Mouse (Mus musculus): Measurements from ENCODE around the gene Rd3. TPM values are rescaled to one million over a fixed set of nuclear protein-coding genes. Genes with fewer than 3 reads are reported as not detected.

Gene Rd3
- 7.3 and 10.9 TPM in 2 replicates for polyA plus RNA-seq (2016; fragmentation: Nextera tagmentation; extraction: Ambion mirVana)

- Histone ChIP-seq H3K9me3 (no peaks in the 10 kb centered on the region), H3K27me3 (replicated peaks) (no peaks in the 10 kb centered on the region), H3K27ac (no peak within 1 kb of the TSS), H3K4me1 (peaks cover 30% of the 10 kb centered on the region), H3K9ac (no peak within 1 kb of the TSS), H3K4me3 (no peak within 1 kb of the TSS), H3K36me3 (no peaks in the 10 kb centered on the region), H3K4me2 (replicated peaks) (peak within 1 kb of the TSS; percentile 14; the same call in 1 of the 2 replicates)
- 51% methylated on average over 5 of the region's 5 CpGs for WGBS
- peak; percentile 59 for ATAC-seq (ENCODE audit: low FRiP score, low read depth)
Measured at GRCm38 (mm10) chr1:191977187-191977586, at the start of gene Rd3. Gene Rd3, plus strand, starts transcription at chr1:191977370.

DNA sequence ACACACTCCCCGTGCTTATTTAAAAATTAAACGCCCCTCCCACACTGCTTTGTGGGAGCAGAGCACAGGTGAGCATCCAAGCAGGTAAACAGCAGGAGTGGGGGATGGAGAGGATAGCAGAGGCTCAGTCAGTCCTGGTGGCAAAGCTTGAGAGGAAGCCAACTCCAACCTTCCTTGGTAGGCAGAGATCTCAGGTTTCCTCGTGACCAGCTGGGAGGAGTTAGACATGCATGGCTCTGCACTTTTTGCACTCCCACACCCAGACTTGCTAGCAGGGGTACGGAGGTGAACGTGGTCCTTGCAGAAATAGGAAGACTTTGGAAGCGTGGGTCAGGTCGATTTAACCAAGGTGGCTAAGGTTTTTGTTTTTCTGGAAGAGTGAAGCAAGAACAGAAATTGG is 48.8 kb upstream of the Rd3 start:
- no peak overlapping the region for H3K27ac ChIP-seq
- peaks cover 4% of the 10 kb centered on the region; the same call in 1 of the 2 replicates for H3K27me3 ChIP-seq (replicated peaks)
- H3K9me3 ChIP-seq: no peaks in the 10 kb centered on the region
- H3K4me1 ChIP-seq: no peaks in the 10 kb centered on the region
- no peaks in the 10 kb centered on the region for H3K36me3 ChIP-seq
- WGBS: 83% methylated on average over 7 of the region's 7 CpGs
- no peak overlapping the region for H3K9ac ChIP-seq
- H3K4me2 ChIP-seq (replicated peaks): no peak overlapping the region
- no peak for ATAC-seq (ENCODE audit: low FRiP score, low read depth)
- H3K4me3 ChIP-seq: no peak overlapping the region

- Histone ChIP-seq H3K4me1 (no peaks in the 10 kb centered on the region), H3K9me3 (no peaks in the 10 kb centered on the region), H3K27ac (no peak overlapping the region), H3K27me3 (replicated peaks) (peaks cover 4% of the 10 kb centered on the region; the same call in 1 of the 2 replicates), H3K9ac (no peak overlapping the region), H3K4me3 (no peak overlapping the region), H3K4me2 (replicated peaks) (no peak overlapping the region), H3K36me3 (no peaks in the 10 kb centered on the region)
- 84% methylated on average over 8 of the region's 8 CpGs for WGBS
- ATAC-seq (ENCODE audit: low FRiP score, low read depth): no peak
Measured at GRCm38 (mm10) chr1:191929065-191929464, 48.1 kb upstream of the Rd3 start.

GRCm38 (mm10) chr1:191929897-191930524 is 47.2 kb upstream of the Rd3 start:
- Histone ChIP-seq H3K36me3 (no peaks in the 10 kb centered on the region), H3K27me3 (replicated peaks) (peaks cover 4% of the 10 kb centered on the region; the same call in 1 of the 2 replicates), H3K9me3 (no peaks in the 10 kb centered on the region), H3K4me2 (replicated peaks) (no peak overlapping the region), H3K4me1 (no peaks in the 10 kb centered on the region), H3K27ac (no peak overlapping the region), H3K9ac (no peak overlapping the region), H3K4me3 (no peak overlapping the region)
- WGBS: 74% methylated on average over 12 of the region's 12 CpGs
- no peak for ATAC-seq (ENCODE audit: low FRiP score, low read depth)

DNA sequence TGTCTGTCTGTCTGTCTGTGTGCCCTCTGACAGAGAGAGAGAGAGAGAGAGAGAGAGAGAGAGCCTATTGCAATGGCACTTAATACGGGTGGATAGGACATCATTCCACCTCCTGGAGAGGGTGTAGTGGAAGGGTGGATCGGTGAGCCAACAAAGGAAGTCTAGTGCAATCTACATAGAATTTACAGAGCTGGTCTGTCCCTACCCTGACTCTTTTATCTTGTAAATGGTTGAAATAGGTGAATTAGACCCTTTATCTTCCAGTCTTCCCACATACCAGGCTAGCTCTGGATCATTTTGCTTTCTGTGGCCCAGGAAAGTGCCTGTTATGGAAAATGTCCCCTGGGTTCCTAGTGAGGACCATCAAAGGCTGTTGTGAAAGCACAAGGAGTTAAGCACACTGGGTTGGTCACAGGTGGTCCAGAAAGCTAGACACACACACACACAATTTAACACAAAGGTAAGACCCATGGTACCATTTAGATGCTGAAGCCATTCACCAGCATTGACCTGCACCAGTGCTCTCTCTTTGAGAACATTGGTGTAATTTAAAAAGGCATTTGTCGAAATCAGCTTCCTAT is 46.6 kb upstream of the Rd3 start:
- no peak overlapping the region for H3K27ac ChIP-seq
- H3K4me2 ChIP-seq (replicated peaks): no peak overlapping the region
- H3K36me3 ChIP-seq: no peaks in the 10 kb centered on the region
- no peaks in the 10 kb centered on the region for H3K4me1 ChIP-seq
- ATAC-seq (ENCODE audit: low FRiP score, low read depth): no peak
- H3K27me3 ChIP-seq (replicated peaks): peaks cover 4% of the 10 kb centered on the region; the same call in 1 of the 2 replicates
- no peak overlapping the region for H3K4me3 ChIP-seq
- H3K9me3 ChIP-seq: no peaks in the 10 kb centered on the region
- WGBS: 69% methylated on average over 3 of the region's 3 CpGs
- no peak overlapping the region for H3K9ac ChIP-seq

GRCm38 (mm10) chr1:191932286-191932985 is 44.7 kb upstream of the Rd3 start:
- WGBS: 67% methylated on average over 8 of the region's 8 CpGs
- no peak overlapping the region for H3K9ac ChIP-seq
- H3K27ac ChIP-seq: no peak overlapping the region
- no peak for ATAC-seq (ENCODE audit: low FRiP score, low read depth)
- H3K4me1 ChIP-seq: no peaks in the 10 kb centered on the region
- H3K27me3 ChIP-seq (replicated peaks): peaks cover 4% of the 10 kb centered on the region; the same call in 1 of the 2 replicates
- H3K9me3 ChIP-seq: no peaks in the 10 kb centered on the region
- no peak overlapping the region for H3K4me2 ChIP-seq (replicated peaks)
- H3K36me3 ChIP-seq: no peaks in the 10 kb centered on the region
- H3K4me3 ChIP-seq: no peak overlapping the region

GRCm38 (mm10) chr1:191932986-191933632 is 44.1 kb upstream of the Rd3 start:
- Histone ChIP-seq H3K36me3 (no peaks in the 10 kb centered on the region), H3K4me3 (no peak overlapping the region), H3K27me3 (replicated peaks) (peaks cover under 1% of the 10 kb centered on the region; the same call in 1 of the 2 replicates), H3K27ac (no peak overlapping the region), H3K9ac (no peak overlapping the region), H3K4me2 (replicated peaks) (no peak overlapping the region), H3K9me3 (no peaks in the 10 kb centered on the region), H3K4me1 (no peaks in the 10 kb centered on the region)
- 76% methylated on average over 4 of the region's 4 CpGs for WGBS
- no peak for ATAC-seq (ENCODE audit: low FRiP score, low read depth)

GRCm38 (mm10) chr1:191943638-191944037 is 33.5 kb upstream of the Rd3 start:
- H3K4me2 ChIP-seq (replicated peaks): no peak overlapping the region
- H3K4me1 ChIP-seq: no peaks in the 10 kb centered on the region
- no peaks in the 10 kb centered on the region for H3K27me3 ChIP-seq (replicated peaks)
- H3K4me3 ChIP-seq: no peak overlapping the region
- no peaks in the 10 kb centered on the region for H3K36me3 ChIP-seq
- H3K9ac ChIP-seq: no peak overlapping the region
- no peaks in the 10 kb centered on the region for H3K9me3 ChIP-seq
- no peak for ATAC-seq (ENCODE audit: low FRiP score, low read depth)
- no peak overlapping the region for H3K27ac ChIP-seq
- WGBS: 88% methylated on average over 6 of the region's 6 CpGs

- no peak overlapping the region for H3K4me2 ChIP-seq (replicated peaks)
- H3K4me1 ChIP-seq: no peaks in the 10 kb centered on the region
- H3K27me3 ChIP-seq (replicated peaks): no peaks in the 10 kb centered on the region
- 92% methylated on average over 8 of the region's 8 CpGs for WGBS
- H3K4me3 ChIP-seq: no peak overlapping the region
- no peaks in the 10 kb centered on the region for H3K9me3 ChIP-seq
- H3K9ac ChIP-seq: no peak overlapping the region
- no peaks in the 10 kb centered on the region for H3K36me3 ChIP-seq
- no peak overlapping the region for H3K27ac ChIP-seq
- ATAC-seq (ENCODE audit: low FRiP score, low read depth): no peak
Measured at GRCm38 (mm10) chr1:191945341-191945740, 31.8 kb upstream of the Rd3 start.

- no peak overlapping the region for H3K4me3 ChIP-seq
- no peak overlapping the region for H3K9ac ChIP-seq
- no peaks in the 10 kb centered on the region for H3K27me3 ChIP-seq (replicated peaks)
- no peaks in the 10 kb centered on the region for H3K4me1 ChIP-seq
- no peak overlapping the region for H3K4me2 ChIP-seq (replicated peaks)
- no peaks in the 10 kb centered on the region for H3K36me3 ChIP-seq
- no peak overlapping the region for H3K27ac ChIP-seq
- ATAC-seq (ENCODE audit: low FRiP score, low read depth): no peak
- WGBS: 80% methylated on average over 5 of the region's 5 CpGs
- no peaks in the 10 kb centered on the region for H3K9me3 ChIP-seq
Measured at GRCm38 (mm10) chr1:191945756-191946155, 31.4 kb upstream of the Rd3 start.

- no peaks in the 10 kb centered on the region for H3K4me1 ChIP-seq
- 78% methylated on average over 7 of the region's 7 CpGs for WGBS
- H3K27ac ChIP-seq: no peak overlapping the region
- no peaks in the 10 kb centered on the region for H3K27me3 ChIP-seq (replicated peaks)
- no peak for ATAC-seq (ENCODE audit: low FRiP score, low read depth)
- H3K9me3 ChIP-seq: no peaks in the 10 kb centered on the region
- no peak overlapping the region for H3K4me2 ChIP-seq (replicated peaks)
- no peak overlapping the region for H3K4me3 ChIP-seq
- no peaks in the 10 kb centered on the region for H3K36me3 ChIP-seq
- H3K9ac ChIP-seq: no peak overlapping the region
Measured at GRCm38 (mm10) chr1:191946261-191946660, 30.9 kb upstream of the Rd3 start.

DNA sequence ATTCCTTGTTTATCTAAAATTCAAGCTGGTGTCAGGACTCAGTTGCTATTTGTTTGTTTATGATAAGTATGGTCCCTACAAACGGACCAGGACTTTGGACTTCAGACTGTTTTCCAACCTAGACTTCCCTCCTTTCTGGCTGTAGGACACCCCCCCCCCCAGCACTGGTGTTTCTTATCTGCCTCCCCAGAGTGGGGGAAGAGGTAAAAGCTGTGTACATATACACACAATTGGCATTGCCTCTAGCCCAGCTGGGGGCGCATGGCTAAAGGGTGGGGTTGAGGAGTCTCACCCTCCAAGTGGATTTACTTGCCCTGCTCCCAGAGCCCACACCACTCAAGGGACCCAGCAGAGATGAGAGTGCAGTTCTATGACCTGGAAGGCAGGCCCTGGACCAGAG is 30.3 kb upstream of the Rd3 start:
- Histone ChIP-seq H3K36me3 (no peaks in the 10 kb centered on the region), H3K9ac (no peak overlapping the region), H3K4me1 (no peaks in the 10 kb centered on the region), H3K4me2 (replicated peaks) (no peak overlapping the region), H3K9me3 (no peaks in the 10 kb centered on the region), H3K27me3 (replicated peaks) (no peaks in the 10 kb centered on the region), H3K4me3 (no peak overlapping the region), H3K27ac (no peak overlapping the region)
- WGBS: 92% methylated on average over 2 of the region's 2 CpGs
- no peak for ATAC-seq (ENCODE audit: low FRiP score, low read depth)

All from neural tube, embryonic 12.5 days (tissue).